Mouse (Mus musculus) frontal cortex, postnatal 10 days (tissue): ENCODE data around the gene Arhgap24.
"Not testable (repeated sequence)": the region's sequence is repeated elsewhere in the genome, so short reads cannot be mapped to it uniquely, and the experiment has no call there.

Source experiments
- DNase-seq, 2 experiments: peaks; one replicate each; pipeline ENCODE4 v3.0.0; 2022; ENCODE audit warnings: low spot score in 2 of 2, mixed read lengths in 1 of 2

Gene Arhgap24

DNA sequence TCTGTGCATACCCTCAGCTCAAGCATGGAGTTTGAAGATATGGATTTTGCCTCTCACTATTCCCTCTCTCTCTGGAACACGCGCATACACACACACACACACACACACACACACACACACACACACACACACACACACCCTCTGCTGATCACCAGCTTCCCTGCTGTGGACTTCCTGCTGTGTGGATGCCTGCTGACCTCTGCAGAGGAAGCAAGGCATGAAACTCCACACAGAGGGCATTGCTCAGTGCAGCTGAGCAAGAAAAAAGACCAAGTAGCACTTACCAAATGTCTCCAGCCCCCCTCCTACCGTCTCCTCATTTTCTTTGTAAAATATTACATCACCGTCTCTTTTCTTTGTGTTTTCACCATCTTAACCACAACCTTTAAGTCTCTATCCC, 310.1 kb downstream of the Arhgap24 start:
- no peak for DNase-seq

DNA sequence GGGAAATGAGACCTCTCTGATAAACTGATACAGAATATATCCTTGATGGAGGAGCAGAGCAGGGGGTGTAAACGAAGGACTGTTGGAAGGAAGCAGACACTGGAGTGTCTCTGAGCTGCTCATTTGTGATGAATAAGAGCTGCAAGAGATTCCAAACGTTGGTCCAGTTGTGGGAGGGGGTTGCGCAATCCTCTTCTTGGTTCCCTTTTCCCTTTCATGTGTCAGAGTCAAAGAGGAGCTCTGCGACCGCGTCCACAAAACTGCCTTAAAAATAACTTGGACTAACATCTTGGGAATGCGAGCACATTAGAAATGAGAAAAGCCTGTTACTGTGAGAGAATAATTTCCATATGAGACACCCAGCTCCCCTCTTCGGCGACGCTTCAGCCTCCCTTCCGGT, 312.3 kb downstream of the Arhgap24 start:
- DNase-seq = no peak

DNA sequence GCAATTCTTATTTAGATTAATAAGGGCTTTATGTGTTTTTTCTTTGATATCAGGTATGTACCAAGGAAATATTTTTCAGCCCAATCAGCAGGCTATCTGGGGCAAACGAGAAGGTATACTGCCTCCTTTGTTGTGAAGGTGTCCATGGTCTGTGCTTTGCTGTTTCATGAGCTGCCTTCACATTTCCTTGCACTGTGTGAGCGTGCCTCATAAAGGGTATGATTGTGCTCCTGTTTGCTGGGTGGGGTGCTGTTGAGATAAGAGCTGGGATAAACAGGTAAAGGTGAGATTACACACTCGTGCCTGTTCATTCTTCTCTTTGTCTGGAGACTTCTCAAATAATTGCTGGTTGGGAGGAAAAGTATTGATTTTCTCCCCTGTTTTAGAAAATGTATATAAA, 320.3 kb downstream of the Arhgap24 start:
- no peak for DNase-seq

DNA sequence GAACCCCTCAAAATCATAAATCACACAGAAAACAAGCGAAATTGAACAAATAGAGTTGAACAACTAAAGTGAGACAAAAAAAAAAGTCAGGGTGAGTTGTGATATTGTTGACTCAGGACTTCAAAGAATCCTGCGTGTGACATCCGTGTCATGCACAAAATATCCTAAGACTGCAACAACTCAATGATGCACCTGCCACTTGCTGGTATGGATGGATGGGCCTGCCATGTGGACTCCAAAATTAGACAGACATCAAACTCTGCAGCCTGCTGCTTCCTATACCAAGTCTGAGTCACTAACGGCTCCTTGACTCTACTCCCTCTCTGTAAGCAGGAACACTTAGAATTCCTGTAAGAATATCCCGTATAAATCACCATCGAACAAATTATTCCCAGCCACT, 321.6 kb downstream of the Arhgap24 start:
- DNase-seq = no peak

DNA sequence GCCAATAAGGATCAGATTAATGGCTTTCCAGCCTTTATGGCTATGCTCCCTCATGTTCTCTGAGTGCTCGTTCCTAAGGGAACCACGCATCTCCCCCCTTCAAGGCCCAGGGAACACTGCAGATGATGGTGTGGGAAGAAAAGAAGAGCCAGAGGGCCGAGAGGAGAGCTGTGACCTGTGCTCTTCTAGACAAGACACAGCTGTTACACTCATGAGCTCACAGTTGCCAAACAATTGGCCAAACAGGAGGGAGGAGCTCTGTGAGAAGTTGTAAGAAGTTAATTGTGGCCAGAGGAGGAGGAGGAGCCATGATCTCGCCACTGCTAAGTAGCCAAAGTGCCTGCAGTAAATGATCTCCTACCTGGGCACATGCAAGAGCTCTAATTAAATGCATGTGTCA, 322.5 kb downstream of the Arhgap24 start:
- DNase-seq = no peak

DNA sequence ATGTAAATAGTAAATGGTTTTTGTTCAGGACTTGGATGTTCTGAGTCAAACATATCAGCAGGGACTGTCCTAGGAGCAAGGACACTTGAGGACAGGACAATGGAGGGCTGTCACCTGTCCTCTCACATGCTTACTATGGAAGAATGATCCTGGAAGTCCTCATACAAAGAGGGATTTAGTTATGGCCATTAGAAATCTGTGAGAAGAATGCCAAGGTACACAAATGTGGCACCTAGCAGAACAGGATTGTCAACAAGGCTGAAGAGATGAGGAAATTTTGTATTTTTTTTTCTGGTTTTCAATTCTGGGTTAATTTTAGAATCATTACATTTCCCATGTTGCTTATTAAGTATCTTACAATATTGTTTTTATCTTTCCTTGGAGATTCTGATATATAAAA, 326.3 kb downstream of the Arhgap24 start:
- DNase-seq = no peak

DNA sequence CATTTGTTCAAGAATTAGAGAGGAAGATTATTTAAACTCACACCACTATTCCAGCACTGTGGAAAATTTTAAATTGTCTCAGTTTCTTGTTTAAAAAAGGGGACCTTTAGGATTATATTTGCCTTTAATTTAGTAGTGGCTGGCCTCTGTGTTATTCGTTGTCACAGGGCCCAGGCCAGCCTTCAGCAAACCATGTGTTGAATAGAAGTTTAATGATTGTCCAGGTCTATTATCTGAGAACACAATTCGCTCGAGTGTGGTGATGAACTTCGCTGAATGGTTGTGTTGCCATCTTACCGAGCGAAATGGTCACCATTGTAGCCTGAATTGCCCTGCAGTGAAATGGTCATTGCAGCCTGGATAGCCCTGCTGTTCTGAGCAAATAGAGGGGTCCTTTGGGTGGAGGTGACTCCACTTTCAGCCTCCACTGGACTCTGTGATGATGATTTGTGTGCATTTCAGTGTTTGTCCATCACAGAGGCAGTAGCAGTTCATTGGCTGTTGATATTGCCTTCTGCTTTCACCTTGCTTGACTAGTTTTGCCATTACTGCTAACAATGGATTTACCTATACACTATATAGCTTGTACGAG, 329.3 kb downstream of the Arhgap24 start:
- no peak for DNase-seq

DNA sequence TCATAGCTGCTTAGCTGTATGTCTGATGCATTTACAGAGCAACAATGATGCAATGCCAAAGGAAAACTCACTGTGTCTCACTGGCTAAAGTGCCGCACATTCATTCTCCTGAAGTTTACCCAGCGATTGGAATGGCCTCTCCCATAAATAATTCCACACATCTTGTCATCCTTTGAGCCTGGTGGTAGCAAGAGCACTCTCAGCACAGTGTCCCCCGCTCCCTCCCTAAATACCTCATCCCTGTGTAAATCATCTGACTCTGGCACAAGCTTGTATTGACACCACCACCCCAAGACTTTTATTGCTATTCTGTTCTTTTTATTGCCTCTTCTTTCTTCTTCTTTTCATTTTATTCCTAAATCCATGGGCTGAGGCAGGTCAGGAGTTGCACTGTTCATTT, 332.1 kb downstream of the Arhgap24 start:
- no peak for DNase-seq

DNA sequence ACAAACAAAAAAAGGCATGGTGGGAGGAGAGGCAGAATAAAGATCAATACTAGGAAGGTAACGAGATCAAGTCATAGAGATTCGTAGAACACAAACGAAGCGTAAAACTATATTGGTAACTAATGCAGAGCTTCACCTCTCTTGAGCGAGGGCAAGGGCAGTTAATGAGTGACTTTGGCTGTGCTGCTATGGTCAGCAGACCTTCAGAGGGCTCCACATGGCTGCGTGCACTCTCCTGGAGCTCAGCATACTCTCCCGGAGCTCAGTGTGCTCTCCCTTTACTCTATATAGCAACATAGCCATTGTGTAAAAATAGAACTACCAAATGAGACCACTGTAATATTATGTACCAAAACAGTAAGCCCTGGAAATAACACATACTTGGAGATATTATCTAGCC, 336.4 kb downstream of the Arhgap24 start:
- no peak for DNase-seq

DNA sequence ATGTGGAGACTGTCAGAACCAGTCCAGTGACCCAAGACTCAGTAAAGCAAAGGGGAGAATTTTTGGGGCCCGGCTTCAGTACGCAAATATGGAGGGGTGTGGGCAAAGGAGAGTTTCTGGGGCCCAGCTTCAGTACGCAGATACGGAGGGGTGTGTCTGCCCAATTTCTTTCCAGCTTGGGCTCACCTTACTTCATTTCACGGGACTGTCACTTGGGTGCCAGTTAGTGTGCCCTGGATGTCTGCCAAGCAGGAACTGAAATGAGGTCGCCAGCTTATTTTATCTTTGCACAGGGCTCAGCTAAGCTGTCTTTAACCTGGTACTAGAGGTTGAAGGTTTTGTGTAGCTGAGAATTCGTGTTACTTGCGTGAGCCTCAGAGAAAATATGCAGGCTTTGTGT, 344.3 kb downstream of the Arhgap24 start:
- no peak for DNase-seq

DNA sequence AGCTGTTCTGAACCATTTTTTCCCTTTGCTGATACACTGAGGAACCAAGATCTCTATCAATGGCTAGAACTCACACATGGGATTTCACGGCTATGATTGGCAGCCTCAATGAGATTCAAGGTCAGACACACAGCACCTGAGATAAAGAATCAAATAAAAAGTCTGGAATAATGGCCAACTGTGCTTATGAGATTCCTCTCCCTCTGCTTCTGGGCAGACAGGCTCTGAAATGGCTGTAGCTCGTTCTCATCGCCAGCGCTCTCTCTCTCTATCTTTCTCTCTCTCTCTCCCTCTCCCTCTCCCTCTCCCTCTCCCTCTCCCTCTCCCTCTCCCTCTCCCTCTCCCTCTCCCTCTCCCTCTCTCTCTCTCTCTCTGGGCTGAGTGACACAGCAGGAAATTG, 357.9 kb downstream of the Arhgap24 start:
- no peak for DNase-seq

DNA sequence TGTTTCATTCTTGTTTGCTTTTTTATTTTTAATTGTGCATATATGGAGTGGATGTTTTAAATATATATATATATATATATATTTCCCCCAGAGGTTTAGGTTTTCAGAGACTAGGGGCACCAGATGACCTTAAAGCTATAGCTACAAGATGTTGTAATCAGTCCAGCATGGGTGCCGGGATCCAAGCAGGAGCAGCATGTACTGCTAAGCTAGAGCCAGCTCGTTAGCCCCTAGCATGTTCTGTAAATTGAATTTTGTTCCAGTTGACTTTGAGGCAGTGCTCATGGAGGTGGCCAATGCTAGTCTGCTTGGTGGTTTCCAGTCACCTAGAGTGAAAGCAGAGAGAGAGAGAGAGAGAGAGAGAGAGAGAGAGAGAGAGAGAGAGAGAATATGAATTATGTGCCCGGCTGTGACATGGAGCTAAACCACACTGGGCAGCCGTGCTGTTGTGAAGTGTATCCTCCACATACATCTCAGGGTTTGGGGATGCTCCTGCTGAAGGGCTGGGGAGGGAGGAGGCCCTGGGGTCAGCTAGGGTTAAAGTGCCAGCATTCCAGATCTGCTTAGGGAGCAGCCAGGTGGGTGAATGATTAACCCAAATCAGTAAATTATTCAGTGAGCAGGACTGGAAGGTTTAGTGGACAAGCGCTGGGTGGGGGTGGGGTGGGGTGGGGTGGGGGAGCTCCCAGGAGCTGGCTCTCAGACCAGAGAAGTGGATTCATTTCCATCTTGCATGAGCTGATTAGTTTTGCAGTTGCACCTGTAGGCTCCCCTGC, 362.9 kb downstream of the Arhgap24 start:
- DNase-seq = no peak

DNA sequence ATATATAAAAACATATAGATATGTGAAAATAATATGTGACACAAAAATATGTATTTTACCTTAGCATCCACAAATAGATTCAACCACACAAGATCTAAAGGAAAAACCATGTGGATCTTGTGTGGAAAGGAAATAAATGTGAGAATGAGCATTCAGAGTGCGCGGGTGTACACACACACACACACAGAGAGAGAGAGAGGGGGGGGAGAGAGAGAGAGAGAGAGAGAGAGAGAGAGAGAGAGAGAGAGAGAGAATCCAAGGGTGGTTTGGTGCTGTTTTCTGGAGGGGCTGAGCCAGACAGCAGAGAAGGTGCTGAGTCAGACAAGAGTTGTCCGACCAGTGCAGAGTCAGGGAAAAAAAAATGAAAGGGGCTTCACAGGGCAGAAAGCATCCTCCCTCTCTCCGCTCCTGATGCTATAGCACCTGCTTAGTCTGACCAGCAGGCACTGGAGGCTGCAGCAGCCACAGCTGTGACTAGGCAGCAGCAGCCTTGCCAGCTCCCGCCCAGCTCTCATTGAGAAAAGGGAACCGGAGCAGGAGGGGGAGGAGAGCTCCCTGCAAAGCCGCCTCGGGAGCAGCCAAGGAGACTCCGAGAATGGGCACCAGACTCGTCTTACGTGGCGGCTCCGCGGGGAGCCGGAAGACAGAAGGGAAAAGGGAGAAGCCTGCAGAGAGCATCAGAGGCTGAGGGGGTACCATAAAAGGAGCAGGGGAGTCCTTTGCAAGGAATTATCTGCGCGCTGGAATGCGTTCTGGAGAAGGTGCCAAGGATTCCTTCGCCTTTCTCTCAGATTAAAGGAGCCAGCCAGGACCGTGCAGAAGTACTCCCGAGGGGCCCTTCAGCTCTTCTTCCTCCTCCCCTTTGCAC, 363.8 kb downstream of the Arhgap24 start:
- DNase-seq = peak; percentile 76 to 78

DNA sequence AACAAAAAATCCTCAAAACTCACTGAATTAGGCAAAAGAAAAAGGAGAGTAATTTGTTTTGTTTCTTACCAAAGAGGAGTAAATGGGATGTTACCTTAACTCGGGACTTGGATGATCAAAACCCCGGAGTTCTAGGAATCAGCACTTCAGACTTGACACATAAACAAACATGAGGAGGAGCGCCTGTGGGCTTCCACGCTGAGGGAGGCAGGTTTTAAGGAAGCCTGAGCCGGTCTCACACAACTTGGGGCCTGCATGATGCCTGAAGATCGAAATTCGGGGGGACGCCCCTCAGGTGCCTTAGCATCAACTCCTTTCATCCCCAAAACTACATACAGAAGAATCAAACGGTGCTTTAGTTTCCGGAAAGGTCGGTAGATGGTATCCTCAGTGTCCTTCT, 364.6 kb downstream of the Arhgap24 start:
- no peak for DNase-seq

DNA sequence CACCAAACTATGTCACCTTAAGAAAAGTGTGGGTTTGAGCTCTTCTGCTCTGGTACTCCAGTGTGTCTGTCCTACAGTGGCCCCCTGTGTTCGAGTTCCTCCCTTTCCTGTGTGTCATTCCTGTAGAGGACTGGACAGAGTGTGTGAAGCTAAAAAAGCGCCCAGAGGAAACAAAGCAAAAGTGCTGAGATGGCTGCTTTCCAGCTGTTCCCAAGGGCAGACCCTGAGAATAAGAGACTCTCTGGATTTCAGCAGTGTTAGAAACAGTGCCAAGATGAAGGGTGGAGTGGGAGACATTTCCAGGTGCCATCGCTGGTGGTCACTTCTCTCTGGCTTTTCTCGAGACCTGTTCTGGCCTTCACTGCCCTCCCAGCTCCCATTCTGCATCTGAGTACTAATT, 366.7 kb downstream of the Arhgap24 start:
- DNase-seq = no peak

DNA sequence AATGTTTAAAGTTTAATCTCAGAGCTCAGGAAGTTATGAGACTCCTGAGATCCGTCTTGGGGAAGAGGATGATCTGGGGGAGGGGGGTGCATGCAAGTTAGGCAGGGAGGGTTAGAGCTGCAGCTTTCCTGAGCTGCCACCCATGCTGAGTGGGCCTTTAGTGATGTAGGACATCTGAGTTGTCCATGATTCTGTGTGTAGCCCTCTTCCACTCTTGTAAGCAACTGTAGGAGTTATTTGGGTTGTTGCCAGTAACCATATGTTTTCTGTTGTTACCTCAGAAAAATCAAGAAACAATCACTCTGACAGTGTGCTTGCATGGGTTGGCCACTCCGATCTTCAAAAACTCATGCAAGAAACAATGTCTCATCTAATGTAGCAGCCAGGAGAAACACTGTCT, 370.6 kb downstream of the Arhgap24 start:
- DNase-seq = no peak

DNA sequence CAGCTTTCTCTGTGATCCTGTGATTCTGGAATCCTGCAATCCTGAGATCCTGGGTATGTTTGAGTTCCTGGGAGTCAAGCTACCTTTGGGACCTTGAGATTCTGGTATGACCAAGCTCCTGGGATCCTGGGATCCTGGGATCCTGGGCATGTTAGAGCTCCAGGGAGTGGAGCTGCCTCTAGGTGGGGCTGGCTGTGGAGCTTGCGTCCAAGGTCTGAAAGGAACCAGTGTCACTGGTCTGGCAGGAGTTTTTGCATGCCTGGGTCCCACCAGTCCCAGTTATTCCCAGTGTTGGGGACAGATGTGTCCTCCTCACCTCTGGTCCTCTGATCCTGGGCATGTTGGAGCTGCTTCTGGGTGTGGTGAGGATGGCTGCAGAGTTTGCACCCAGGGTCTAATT, 372.6 kb downstream of the Arhgap24 start:
- DNase-seq = no peak

DNA sequence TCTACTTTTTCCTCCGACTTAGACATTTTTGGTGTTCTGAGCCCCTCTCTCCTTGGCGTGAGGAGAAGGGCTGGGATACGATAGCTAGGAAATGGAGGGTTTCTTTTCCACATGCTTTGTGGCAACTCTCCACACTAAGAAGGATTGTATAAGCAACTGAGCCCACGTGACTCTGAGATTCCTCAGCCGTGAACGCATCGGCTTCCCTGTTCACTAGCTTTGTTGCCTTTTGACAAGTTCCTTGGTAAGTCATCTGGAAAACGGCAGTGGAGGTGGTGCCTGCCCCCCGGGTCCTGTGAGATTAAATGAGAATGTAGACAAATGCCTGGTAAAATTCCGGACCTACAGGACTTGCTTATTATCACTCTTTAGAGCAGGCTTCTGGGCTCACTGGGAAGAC, 374.6 kb downstream of the Arhgap24 start:
- no peak for DNase-seq

DNA sequence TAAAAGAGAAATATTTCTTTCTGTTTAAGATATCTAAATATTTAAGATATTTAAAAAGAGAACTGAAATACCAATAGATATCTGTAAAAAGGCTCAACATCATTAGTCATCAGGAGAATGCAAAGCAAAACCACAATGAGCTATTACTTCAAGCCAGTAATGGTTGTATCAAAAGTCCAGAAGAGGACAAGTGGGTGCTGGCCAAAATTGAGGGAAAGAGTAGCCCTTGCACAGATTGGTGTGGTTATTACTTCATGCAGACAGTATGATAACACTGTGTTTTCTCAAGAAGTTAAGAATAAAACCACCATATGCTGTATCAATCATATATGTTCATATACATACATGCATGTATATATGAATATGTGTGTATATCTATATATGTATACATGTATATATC, 376.9 kb downstream of the Arhgap24 start:
- no peak for DNase-seq

DNA sequence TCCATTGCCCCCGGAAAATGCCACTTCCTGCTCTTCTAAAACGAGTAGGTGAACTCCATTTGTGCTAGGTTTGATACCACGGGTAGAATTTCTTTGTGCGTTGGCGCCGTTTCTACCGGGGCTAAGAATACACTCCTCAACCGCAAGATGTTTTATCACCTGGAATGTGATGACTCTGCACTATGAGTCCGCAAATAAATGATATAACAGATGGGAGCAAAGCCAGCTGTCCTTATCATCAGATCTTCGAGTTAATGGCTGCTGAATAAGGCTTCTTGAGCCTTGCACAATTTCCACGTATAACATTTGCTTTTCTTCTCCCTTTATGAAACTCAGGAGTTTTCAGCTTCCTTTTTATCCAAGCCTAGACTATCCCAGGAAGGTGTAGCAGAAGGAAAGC, 378.6 kb downstream of the Arhgap24 start:
- DNase-seq = no peak

DNA sequence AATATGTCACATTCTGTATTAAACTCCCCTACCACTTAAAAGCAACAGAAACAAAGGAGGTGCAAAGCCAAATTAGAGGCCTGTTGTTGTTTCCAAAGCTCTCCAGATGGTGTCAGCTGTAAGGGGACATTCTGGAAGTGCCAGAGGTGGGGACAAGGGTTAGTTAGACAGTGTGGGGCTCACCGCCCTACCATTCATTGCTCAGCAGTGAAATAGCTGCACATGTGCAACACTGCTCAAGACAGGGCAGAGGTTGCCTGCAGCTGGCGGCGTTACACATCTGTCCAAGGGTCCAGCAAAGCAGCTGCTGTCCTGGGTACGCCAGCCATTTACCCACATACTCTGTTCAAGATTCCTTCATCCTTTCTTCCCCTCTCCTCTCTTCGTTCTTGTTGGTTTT, 387.0 kb downstream of the Arhgap24 start:
- no peak for DNase-seq

DNA sequence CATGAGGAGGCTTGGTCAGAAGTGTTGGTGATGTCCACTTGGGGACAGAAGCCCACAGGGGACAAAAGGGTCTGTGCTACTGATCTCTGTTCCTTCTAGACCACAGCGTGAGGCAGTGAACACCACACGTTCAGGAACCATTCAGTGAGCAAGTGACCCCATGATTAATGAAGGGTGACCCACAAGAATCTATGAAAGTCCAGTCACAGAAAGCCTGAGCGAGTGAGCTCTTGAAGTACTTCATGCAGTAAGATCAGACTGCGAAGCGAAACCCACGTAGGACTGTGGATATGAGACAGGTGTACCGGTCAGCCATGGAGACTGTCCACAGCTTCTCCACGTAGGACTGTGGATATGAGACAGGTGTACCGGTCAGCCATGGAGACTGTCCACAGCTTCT, 391.8 kb downstream of the Arhgap24 start:
- DNase-seq = not testable (repeated sequence)
